Mouse (Mus musculus) lung, adult 2 months (tissue): ENCODE results near the gene Dlat.

Source experiments
- CTCF ChIP-seq: fragments of 200-500 bp; IDR thresholded peaks from 2 replicates; pipeline ENCODE4 v1.5.1; 2011; ENCODE audit warnings: mild to moderate bottlenecking, low read length, control low read depth; ENCODE audit not compliant: insufficient read depth
- POLR2A ChIP-seq: fragments of 200-500 bp; IDR thresholded peaks from 2 replicates; pipeline ENCODE4 v1.6.1; 2011; ENCODE audit warnings: low read depth, mild to moderate bottlenecking, control low read depth, low read length, borderline replicate concordance; ENCODE audit errors: extremely low read depth

DNA sequence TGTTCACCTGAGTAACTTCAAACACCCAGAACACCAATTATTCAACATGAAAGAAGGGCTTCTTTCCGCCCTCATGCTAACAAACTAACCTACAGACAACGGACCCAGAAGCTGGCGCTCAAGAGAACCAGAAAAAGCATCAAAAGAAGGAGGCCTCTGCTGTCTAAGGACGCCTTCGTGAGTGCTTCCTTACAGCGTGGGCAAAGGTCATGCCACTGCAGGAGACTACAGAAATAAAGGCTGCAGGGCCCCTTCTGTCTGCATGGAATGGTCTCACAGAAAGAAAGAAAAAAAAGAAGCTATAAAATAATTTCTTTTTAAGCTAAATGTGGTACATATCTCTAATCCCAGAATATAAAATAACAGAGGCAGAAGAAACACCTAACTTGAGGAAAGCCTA is 45.3 kb upstream of the Dlat start:
- TF ChIP-seq CTCF (no peak), POLR2A (no peak)
